Mouse (Mus musculus): Measurements from ENCODE around the gene Btbd35f2. TPM values are rescaled to one million over a fixed set of nuclear protein-coding genes. Genes with fewer than 3 reads are reported as not detected.
"Not testable (repeated sequence)": the region's sequence is repeated elsewhere in the genome, so short reads cannot be mapped to it uniquely, and the experiment has no call there.

The Btbd35f2 gene
- polyA plus RNA-seq (2014; fragmentation: Nextera tagmentation; extraction: Ambion mirVana), result not detected in 2 replicates

DNA sequence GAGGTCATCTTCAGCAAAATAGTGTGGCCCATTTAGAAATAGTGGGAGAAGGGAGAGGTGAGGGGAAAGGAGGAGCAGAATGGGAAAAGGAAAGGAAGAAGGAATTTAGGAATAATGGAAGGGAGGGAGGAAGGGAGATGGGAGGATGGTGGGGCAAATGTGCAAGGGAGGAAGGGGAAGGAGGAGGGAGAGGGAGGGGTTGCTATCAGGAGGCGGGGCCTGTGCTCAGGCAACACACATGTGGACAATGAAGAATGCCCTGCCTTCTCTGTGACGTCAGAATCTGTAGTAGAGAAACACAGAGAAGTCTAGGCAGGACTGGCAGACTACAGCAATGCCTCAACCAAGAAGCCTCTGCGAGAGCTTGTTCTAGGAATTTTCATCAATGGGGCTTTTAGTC is at the start of gene Btbd35f2:
Btbd35f2 (plus strand) TSS at position 301 of the 400 bp plus-strand sequence.
- H3K4me2 ChIP-seq (ENCODE audit: low read depth); DNase-seq (ENCODE audit: low spot score); H3K4me1 ChIP-seq (ENCODE audit: control insufficient read depth, insufficient read depth, low read length); ATAC-seq (ENCODE audit: insufficient read depth, low FRiP score, low TSS enrichment); H3K4me3 ChIP-seq (ENCODE audit: low read depth, low read length); H3K36me3 ChIP-seq (ENCODE audit: control insufficient read depth, insufficient read depth, low read length); H3K9me3 ChIP-seq (ENCODE audit: control insufficient read depth, low read length); H3K9ac ChIP-seq (ENCODE audit: low read length); H3K27ac ChIP-seq (ENCODE audit: low read depth, low read length); H3K27me3 ChIP-seq (ENCODE audit: control insufficient read depth, insufficient read depth, low read length): not testable (repeated sequence)
- no CpG with 5 or more reads among the region's 3 CpGs for WGBS

Other genes starting within 250 kb of the Btbd35f2 start
- gene Btbd35f22, start 230.6 kb upstream of the Btbd35f2 start, polyA plus RNA-seq (2014; fragmentation: Nextera tagmentation; extraction: Ambion mirVana), result not detected in 2 replicates